Mouse (Mus musculus): ENCODE measurements around the gene Csf2rb.

The Csf2rb gene

DNA sequence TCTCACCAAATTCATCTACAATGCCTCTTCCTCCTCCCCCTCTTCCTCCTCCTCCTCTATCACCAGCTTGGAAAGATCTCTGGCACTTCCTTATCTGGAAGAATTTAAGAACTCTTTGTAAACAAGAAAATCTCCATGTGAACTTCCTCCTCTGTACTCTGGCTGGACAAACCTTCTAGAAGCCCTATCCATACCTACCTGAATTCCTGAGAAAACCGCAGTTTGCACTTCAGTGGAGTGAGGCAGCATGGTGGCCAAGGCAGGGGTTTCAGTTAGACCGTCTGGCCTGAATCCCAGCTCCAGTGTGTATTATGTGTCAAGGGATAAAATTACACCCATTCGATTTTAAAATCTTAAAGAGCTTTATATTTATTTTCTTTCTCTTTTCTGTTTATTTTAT lies 47.2 kb downstream of the Csf2rb start:
- in situ Hi-C loops (cut with MboI; ENCODE audit: low sequenced_read_pairs) = no loop called here

DNA sequence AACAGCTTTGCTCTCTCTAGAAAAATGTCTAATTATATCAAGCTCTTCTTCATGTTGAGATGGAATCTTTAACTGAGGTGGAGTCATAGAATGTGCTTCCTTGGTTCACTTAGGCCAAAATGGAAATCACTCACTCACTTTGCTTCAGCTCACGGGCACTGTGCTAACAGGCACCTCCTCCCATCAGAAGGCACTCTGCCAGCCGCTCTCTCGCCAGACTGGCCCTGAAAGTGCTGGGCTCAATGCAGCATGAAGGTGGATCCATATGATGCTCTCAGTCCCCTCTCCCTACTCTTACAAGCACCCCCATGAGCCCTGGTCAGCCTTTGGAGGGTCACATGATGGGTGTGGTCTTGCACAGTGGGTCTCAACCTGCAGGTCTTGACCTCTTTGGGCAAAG lies 48.7 kb downstream of the Csf2rb start:
- in situ Hi-C loops (cut with MboI; ENCODE audit: low sequenced_read_pairs) = no loop called here

DNA sequence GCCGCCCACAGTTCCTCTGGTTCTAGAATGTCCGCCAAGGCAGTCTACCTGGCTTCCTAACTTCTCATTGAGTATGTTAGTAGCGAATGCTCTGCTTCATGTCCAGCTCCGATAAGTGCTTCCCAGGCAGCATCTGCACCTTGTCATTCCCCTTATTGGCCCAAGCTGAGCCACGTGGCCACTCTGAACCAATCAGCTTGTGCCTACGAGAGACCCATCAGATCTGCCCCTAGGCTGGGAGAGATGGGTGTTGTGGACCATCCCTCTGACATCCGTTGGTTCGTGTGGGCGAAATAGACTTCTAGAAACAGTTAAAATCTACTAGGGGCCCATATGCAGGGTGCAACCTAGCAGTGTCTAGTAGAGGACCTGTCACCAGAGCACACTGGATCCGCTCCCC lies 52.3 kb downstream of the Csf2rb start:
- in situ Hi-C loops (cut with MboI; ENCODE audit: low sequenced_read_pairs) = no loop called here

DNA sequence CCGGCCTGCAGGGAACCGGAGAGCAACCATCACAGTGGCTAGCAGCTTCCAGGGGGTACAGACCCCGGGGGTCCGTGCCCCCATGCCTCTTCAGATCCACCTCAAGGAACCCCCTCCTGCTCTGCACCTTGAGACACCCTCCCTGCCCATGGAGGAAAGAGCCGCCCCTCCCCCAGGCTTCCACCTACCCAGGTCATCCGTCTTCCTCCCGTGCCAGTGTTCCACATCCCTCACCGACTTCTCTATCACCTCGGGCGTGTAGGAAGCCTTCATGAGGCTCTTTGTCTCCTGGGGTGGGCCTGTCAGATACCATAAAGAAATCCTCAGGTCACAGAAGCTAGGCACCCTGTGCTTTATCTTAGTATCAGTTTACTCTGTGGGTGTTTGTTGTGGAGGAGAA lies 53.0 kb downstream of the Csf2rb start:
- in situ Hi-C loops (cut with MboI; ENCODE audit: low sequenced_read_pairs) = no loop called here

DNA sequence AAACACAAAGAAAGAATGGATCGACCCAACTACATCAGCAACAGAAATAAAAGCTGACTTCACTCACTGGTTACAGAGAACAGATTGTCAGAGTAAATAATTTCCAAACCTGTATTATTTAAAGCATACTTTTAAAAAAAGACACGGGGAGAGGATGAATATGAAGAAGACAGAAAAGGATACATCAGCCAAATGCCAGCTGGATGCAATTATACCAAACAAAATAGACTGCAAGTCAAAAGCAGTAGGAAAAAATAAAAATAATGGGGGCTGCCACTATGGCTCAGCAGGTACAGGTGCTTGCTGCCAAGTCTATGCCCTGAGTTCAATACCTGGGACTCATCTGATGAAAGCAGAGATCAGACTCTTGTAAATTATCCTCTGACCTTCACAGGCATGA lies 54.7 kb downstream of the Csf2rb start:
- in situ Hi-C loops (cut with MboI; ENCODE audit: low sequenced_read_pairs) = no loop called here

DNA sequence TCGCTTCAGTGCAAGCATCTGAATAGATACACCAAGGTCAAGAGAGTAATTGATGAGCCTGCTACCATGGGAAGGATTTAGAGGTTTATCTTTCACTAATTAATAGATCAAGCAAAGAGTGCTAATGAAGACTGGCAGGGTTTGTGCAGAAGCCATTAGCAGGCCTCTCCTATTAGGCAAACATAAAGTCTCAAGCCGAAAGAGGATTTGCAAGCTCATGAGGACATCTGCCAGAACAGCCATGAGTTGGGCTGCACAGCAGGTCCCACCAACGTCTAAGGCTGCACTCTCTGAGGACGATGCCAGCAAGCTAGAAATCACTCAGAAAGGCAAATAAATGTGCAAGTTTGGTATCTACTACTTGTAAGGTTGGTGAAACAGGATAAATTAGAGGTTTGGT lies 55.2 kb downstream of the Csf2rb start:
- in situ Hi-C loops (cut with MboI; ENCODE audit: low sequenced_read_pairs) = no loop called here

DNA sequence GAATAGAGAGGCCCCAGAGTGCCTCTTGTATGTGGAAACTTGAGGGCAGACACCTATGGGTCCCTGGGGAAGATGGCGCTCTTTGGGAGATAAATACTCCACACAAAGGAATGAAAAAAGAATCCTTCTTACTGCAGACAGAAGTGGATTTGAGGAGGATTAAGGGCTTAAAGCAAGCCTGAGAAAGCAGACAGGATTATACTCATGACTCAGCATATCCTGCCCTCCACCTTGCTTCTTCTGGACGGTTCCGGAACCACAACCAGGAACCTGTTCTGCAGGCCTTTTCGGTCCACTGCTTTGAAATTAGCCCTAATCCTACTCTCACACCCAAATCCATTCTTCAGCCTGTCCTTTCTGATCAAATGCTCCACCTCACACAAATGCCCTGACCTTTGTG lies 56.6 kb downstream of the Csf2rb start:
- in situ Hi-C loops (cut with MboI; ENCODE audit: low sequenced_read_pairs) = no loop called here

DNA sequence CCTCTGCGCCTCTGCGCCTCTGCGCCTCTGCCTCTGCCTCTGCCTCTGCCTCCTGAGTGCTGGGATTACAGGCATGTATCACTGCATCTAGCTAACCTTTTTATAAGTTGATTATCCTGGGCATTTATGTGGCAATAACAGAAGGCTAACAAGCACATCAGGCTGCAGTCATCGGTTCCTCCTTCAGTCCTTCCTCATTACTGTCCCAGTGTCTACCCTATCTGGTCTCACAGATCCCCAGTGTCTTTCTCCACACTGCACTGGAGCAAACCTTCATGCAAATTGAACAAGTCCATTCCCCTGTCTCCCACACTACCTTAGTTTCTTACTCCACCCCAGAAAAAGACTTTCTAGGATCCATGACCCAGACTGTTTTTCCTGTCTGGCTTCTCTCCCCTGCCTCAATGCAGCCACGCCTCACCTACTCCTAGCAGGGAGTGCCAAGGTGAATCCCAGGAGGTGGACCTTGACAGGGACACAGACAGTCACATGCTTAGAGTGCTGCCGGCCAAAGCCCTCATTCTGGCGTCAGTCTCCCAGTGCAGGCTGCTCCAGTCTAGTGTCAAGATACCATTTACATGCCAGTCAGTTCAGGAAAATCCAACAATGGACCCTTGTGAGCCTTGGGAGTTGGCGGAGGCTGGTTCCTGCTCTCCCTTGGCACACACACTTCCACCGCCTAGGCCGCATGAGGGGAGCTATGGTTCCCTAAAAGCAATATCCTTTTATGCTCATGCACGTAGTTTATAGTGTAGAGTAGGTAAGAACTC lies 58.1 kb downstream of the Csf2rb start:
- in situ Hi-C loops (cut with MboI; ENCODE audit: low sequenced_read_pairs) = no loop called here

DNA sequence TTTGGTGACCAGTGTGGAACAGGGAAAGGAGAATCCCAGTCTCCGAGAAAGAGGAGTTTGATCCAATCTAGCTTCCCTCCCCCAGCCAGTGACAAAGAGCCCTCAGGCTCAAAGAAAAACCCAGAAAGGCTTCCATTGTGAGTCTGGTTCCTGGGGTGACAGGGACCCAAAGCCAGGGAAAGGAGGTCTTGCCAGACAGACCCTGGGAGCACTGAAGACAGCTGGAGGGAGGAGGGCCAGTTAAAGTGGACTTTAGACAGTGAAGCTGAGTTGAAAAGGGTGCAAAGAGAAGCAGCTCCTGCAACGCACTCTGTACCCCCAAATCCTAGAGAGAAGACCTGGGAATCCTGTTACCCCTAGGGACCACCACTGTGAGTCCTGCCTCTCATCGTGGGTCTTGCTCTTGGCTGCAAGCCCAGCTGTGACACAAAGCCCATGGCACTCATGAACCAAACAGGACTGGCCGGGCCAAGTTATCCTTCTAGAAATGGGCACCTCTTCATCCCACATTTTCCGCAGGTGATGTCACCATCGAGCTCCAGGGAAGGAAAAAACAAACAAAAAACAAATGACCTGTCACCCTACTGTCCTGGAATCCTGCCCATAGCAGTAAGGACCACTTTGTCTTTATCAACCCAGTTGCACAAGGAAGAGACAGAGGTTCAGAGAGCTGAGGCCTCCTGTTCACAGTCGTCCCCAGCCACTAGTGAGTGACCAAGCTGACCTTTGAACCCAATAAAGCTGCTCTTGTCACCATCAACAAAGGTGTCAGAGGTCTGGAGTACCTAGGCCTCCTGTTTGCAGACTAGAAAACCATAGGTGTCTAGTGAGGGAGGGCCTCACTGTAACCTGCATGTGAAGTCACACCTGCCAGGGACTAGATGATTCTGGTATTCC lies 58.9 kb downstream of the Csf2rb start:
- in situ Hi-C loops (cut with MboI; ENCODE audit: low sequenced_read_pairs) = no loop called here

DNA sequence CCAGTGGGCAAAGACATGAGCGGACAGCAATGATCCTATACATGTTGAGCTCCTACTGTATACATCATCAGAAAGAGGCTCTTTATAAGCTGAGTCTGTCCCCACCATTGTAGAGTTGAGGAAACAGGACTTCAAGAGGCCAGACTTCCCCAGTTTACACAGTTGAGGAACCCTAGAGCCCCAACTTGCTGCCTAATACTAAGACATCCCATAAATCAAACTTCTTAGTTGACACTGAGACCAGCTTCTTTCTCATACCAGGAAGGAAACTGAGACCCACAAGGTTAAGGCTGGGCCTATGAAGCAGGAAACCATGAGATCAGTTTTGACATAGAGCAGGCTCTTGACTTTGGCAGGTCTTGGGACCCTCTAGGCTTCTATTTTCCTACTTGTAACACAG lies 60.0 kb downstream of the Csf2rb start:
- in situ Hi-C loops (cut with MboI; ENCODE audit: low sequenced_read_pairs) = no loop called here

DNA sequence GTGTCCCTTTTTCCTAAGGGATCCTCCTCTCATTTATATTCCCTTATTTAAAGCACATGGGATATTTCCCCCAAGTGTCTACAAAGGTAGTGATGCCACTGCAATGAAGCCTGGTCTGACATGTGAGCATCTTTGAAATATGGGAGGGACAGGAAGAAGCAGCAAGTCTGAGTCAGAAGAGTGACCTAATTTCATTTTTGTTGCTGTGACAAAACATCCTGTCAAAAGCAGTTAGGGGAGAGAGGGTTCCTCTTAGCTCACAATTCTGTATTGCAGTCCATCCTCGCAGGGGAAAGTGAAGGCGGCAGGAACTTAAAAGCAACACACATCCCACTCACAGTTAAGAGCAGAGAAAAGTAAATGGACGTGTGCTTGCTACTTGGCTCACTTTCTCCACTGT lies 65.3 kb downstream of the Csf2rb start:
- in situ Hi-C loops (cut with MboI; ENCODE audit: low sequenced_read_pairs) = no loop called here

DNA sequence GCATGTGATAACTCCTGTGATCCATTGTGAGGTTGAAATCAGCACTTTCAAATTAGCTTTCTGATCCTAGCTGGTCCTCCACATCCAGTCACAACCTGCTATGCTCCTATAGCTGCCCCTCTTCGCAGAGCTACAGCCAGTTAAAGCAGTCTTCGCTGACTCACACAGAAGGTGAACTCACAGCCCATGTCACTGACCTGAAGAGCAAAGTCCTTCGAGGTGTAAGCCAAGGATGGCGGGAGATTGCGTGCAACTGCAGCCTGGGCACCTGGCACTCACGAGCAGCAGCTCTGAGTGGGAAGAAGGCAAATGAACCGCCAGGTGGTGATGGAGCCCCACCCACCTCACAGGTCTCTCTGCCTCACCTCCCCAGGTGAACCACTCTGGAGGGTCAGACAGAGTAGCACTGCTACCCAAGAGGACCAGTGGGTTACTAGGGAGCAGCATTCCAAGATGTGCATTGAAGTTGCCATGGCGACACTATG lies 70.0 kb downstream of the Csf2rb start, which contains the start of gene Tex33:
TSS of gene Tex33 (minus strand) at position 435 of the 485 bp plus-strand sequence.
- in situ Hi-C loops (cut with MboI; ENCODE audit: low sequenced_read_pairs) = no loop called here

DNA sequence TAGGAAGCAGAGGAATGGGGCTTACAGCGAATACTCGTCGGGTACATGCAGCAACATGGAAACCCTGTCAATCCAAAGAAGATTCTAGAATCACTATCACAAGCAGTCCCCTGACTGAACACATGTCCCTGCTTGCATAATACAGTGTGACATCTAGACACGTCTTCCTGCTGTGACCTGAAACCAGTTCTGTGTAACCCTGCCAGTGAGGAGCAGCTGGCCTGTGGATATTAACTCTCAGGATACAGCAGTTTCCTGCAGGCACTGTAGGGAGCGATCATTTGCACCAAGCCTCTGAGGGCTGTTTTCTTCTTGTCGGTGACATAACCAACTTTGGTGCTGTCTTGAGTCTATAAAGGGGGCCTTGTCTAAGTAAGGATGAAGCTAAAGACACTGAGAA lies 75.8 kb downstream of the Csf2rb start:
- in situ Hi-C loops (cut with MboI; ENCODE audit: low sequenced_read_pairs) = no loop called here

DNA sequence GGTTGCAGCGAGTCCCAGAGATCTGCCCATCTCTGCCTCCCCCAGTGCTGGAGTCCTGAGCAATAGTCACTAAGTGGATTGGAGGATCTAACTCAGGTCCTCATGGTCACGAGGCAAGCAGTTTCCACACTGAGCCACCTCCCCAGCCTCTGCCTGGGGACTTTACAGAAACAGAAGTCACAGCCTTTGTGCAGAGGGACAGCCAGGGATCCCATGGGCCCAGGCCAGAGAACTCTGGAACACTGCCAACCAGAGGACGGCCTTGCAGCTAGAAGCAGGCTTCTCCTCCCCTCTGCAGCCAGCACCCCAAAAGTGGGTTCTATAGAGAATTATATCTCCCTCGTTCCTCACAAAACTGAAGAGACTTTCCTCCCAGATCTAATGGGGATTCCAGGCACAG lies 76.4 kb downstream of the Csf2rb start:
- in situ Hi-C loops (cut with MboI; ENCODE audit: low sequenced_read_pairs) = no loop called here

DNA sequence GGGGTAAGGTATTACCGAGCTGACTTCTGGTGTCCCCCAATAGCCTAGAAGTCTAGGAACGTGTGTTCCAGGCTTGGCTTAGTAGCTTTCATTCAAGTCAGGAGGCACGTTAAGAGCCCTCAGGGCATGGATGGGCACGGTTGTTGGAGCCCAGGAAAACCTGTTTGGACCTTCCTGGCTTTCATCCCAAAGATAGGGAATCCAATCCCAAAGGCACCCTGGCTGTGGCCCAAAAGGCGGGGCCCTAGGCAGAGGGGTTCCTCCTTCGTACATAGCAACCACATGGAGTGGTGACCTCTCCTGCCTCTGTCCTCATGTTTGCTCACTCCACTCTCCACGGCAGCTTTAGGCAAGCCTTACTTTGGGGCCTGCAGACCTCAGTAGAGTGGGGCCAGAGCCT lies 76.9 kb downstream of the Csf2rb start:
- in situ Hi-C loops (cut with MboI; ENCODE audit: low sequenced_read_pairs) = no loop called here

DNA sequence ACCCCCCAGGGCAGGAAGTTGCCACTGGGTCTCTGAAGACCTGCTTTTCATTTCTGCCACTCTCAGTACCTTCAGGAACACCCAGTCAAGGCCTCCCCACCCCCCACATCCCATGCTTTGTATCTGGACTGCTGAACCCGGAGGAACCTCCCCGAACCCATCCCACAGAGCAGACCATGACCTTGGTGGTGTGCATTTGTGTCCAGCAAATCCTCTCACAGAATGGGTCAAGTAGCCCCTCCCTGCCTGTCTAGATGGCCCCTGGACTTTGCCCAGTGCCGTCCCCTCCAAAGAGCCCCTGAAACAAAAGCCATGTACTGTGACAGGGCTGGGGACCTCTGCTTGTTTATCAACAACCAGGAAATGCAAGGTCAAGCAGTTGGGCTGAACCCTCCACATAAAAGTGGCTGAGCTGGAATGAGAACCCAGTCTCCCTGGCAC lies 77.8 kb downstream of the Csf2rb start:
- in situ Hi-C loops (cut with MboI; ENCODE audit: low sequenced_read_pairs) = no loop called here
